Mouse (Mus musculus): ENCODE measurements around the gene Fam198b.

The Fam198b gene

DNA sequence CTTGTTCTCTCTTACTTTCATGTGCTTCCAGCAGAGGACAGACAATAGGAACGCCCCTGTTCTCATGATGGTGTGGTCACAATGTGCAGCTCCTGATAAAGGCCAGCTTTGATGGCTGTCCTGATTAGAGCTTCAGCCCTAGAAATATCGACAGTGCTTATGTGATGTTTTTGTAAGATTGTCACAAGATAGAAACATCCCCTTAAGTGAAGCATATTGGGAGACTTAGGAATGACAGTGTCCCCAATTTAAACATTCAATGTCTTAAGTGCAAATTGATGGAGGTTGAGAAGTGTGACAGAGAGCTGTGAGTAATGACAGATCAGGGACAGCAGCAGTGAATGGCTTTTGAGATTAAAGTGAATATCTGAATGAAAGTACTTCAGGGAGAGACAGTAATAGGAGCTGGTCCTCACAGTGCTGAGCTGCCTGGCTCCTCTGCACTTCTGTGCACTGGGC lies 99.7 kb downstream of the Fam198b start:
- DNase-seq (ENCODE audit: low spot score in 2 of 2) = no peak

DNA sequence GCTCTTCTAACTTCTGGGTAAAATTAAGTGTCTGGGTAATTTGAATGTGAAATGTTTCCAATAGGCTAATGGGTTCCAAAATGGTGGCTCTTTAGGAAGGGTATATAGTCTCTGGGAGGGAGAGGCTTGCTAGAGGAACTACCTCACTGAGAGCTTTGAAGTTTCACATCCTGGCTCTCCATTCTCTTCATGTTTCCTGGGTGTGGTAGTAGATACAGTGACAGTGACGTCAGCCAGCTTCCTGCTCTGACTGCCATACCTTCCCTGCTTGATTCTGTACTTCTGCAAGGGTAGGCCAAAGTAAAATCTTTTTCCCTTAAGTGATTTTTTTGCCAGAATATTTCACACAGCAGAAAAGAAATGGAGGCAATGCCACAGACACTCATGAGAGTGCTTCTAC lies 100.2 kb downstream of the Fam198b start:
- no peak for DNase-seq (ENCODE audit: low spot score in 2 of 2)

DNA sequence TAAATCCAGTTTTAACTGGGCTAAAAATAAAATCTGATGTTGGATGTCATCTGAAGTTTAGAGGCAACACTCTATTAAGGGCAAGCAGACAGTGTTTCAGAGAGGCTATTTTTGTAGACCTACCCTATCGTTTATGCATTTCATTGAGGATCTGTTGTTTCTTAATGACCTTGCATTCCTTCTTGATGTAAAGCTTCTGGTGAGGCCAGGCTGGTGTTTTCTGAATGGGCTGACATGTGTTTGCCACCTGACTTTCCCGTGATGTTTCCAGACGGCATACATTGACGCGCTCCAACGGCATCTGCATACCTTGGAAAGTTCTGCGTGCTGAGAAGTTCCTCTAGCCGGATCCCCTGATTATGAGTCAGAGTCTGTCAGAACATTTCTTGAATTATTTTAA lies 104.9 kb downstream of the Fam198b start:
- DNase-seq (ENCODE audit: low spot score in 2 of 2) = no peak

DNA sequence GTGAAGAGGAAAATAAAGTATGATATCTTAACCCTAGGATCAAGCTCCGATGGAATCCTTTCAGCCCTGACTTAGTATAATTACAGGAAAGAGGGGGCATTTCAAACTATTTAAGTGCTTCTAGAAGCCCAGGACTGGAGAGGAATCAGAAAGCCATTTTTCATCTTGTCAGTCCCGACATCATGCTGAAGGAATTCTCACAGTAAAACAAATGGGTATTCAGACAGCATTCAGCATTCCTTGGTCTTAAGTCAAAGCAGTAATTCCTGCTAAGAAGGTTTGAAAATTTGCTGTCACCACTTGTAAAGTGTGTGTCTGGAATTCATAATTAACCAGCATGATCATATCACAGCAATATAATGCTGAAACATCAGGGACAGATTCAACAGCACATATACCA lies 105.6 kb downstream of the Fam198b start:
- no peak for DNase-seq (ENCODE audit: low spot score in 2 of 2)

DNA sequence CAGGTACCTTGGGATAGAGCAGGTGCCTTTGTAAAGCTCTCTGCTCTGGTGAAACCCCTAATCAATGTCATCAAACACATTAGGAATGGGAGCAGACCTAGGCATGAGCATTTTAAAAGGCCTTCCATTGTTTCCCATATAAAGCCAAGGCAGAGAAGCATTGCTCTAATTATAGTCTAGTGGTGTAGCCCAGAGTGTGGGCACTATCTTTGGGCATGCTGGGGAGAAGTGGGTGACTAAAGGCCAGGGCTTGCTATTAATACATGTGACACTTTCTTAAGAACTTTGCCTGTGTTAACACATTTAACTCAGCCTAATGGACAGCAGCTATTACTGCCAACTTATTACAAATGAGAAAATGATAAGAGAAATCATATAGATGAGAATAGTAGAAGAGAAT lies 106.1 kb downstream of the Fam198b start:
- DNase-seq (ENCODE audit: low spot score in 2 of 2) = no peak

DNA sequence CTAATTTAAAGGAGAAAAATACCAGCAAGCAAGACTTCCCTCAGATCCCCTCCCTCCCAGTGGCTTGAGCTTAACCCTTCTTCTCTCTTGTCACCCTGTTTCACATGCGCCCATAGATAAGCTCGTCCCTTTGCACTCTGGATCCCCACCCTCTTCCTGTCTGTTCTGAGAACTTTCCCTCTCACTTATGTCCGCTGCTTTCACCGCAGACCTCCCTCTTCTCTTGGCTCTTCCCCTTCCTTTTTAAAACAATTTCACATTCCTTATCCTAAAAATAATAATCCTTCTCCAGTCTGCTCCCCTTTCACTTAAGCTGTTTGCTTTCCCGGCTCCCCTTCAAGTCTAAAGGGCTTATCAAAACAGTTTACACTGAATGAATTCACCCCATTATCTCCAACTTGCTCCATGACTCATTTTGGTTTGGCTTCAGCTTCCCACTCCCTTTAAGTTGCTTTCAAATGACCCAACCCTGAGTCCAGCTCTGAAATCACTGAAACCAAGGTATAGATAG lies 109.8 kb downstream of the Fam198b start:
- no peak for DNase-seq (ENCODE audit: low spot score in 2 of 2)

DNA sequence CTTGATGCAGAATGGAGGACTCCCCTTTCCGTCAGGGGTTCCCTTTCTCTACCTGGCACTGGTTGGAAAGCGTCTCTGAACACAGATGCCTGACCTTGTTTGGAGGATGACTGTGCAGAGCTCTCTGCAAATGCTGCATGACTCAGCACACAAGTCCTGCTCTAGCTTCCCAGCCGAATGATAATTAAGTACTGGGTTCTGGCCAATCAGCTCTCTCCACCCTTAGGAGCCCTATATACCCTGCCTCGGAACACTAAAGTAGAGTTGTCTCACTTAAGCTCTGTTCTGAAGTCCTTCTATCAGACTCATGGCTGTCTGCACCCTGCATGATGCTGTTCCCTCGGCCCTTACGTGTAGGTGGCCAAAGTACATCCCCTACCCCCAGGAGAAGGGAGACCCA lies 111.4 kb downstream of the Fam198b start:
- DNase-seq (ENCODE audit: low spot score in 2 of 2) = no peak
